In the genomic region with DNA sequence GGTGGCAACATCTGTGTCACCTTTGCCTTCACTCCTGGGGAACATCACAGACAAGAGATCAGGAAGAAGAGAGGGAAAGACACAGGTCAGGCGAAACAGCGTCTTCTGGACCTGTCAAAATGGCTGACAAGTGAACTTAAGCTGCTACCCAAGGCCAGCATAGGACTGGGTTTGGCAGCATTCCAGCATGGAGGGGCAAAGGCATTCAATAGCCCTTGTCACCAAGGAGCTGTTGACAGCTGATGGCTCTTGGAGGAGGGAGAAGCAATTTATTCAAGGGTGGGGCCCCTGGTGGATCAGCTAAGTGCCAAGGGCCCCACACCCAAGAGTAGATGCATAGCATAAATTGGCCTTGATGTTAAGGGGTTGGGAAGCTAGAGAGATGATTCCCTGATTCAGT, we compare ENCODE assay signal across 19 mouse cellular contexts. TPM values are rescaled to one million over a fixed set of nuclear protein-coding genes. Genes with fewer than 3 reads are reported as not detected.
DNase-seq lines count a peak whose midpoint lies in the region; ATAC-seq and TF ChIP-seq lines count a peak whose summit lies in the region.
"Had no signal": no experiment of that assay in that cellular context is flagged by ENCODE, and none has a peak within 500 bp of the region (broad histone marks: within the 10 kb centered on the region; RNA-seq: fewer than 3 reads in every experiment).

No protein-coding gene starts in this region.

- H3K27ac ChIP-seq in forebrain, embryonic 14.5 days (ENCODE audit: low read depth, low read length) = no peak overlapping the region
- no peak overlapping the region for H3K27ac ChIP-seq in forebrain, postnatal 0 days (ENCODE audit: low read depth, low read length)
- no peak overlapping the region for H3K27ac ChIP-seq in hindbrain, postnatal 0 days
- H3K27ac ChIP-seq in hindbrain, embryonic 11.5 days (ENCODE audit: low read depth, low read length) = no peak overlapping the region
- no peak overlapping the region for H3K27ac ChIP-seq in midbrain, embryonic 13.5 days
- H3K27ac ChIP-seq in midbrain, embryonic 16.5 days (ENCODE audit: low read length) = no peak overlapping the region
- H3K27ac ChIP-seq: stomach, embryonic 15.5 days had no signal

- no peaks in the 10 kb centered on the region for H3K27me3 ChIP-seq in forebrain, embryonic 14.5 days (replicated peaks; ENCODE audit: control insufficient read depth, insufficient read depth, low read length)
- H3K27me3 ChIP-seq in forebrain, postnatal 0 days (ENCODE audit: insufficient read depth, low read length) = no peaks in the 10 kb centered on the region
- H3K27me3 ChIP-seq in hindbrain, postnatal 0 days (ENCODE audit: insufficient read depth, low read length) = no peaks in the 10 kb centered on the region
- H3K27me3 ChIP-seq in hindbrain, embryonic 11.5 days (ENCODE audit: control insufficient read depth, insufficient read depth, low read length) = no peaks in the 10 kb centered on the region
- no peaks in the 10 kb centered on the region for H3K27me3 ChIP-seq in midbrain, embryonic 13.5 days
- H3K27me3 ChIP-seq in midbrain, embryonic 16.5 days (ENCODE audit: control insufficient read depth, insufficient read depth, low read depth, low read length) = no peaks in the 10 kb centered on the region
- H3K27me3 ChIP-seq: stomach, embryonic 15.5 days had no signal

- 46% methylated on average over 2 of the region's 2 CpGs for WGBS in forebrain, embryonic 14.5 days
- WGBS in forebrain, postnatal 0 days = 64% methylated on average over 2 of the region's 2 CpGs
- WGBS in hindbrain, postnatal 0 days = 28% methylated on average over 2 of the region's 2 CpGs
- 88% methylated on average over 2 of the region's 2 CpGs for WGBS in hindbrain, embryonic 11.5 days
- 47% methylated on average over 2 of the region's 2 CpGs for WGBS in midbrain, embryonic 13.5 days
- 65% methylated on average over 2 of the region's 2 CpGs for WGBS in midbrain, embryonic 16.5 days

- H3K4me3 ChIP-seq in forebrain, embryonic 14.5 days (ENCODE audit: low read depth, low read length) = no peak overlapping the region
- H3K4me3 ChIP-seq in forebrain, postnatal 0 days (ENCODE audit: low read depth, low read length) = no peak overlapping the region
- no peak overlapping the region for H3K4me3 ChIP-seq in hindbrain, postnatal 0 days (ENCODE audit: low read length)
- no peak overlapping the region for H3K4me3 ChIP-seq in hindbrain, embryonic 11.5 days (ENCODE audit: low read depth, low read length)
- no peak overlapping the region for H3K4me3 ChIP-seq in midbrain, embryonic 13.5 days (replicated peaks)
- H3K4me3 ChIP-seq in midbrain, embryonic 16.5 days (ENCODE audit: low read depth, low read length) = no peak overlapping the region
- H3K4me3 ChIP-seq: stomach, embryonic 15.5 days had no signal

- H3K36me3 ChIP-seq in forebrain, embryonic 14.5 days (ENCODE audit: control insufficient read depth, insufficient read depth, low read length) = no peaks in the 10 kb centered on the region
- H3K36me3 ChIP-seq in forebrain, postnatal 0 days (ENCODE audit: insufficient read depth) = no peaks in the 10 kb centered on the region
- H3K36me3 ChIP-seq in hindbrain, postnatal 0 days (ENCODE audit: insufficient read depth, low read length) = no peaks in the 10 kb centered on the region
- no peaks in the 10 kb centered on the region for H3K36me3 ChIP-seq in hindbrain, embryonic 11.5 days (ENCODE audit: control insufficient read depth, insufficient read depth, low read length)
- no peaks in the 10 kb centered on the region for H3K36me3 ChIP-seq in midbrain, embryonic 13.5 days
- no peaks in the 10 kb centered on the region for H3K36me3 ChIP-seq in midbrain, embryonic 16.5 days (ENCODE audit: control insufficient read depth, insufficient read depth, low read length)
- H3K36me3 ChIP-seq: stomach, embryonic 15.5 days had no signal

- no peak overlapping the region for H3K9ac ChIP-seq in forebrain, embryonic 14.5 days (ENCODE audit: low read length)
- H3K9ac ChIP-seq in forebrain, postnatal 0 days = no peak overlapping the region
- H3K9ac ChIP-seq in hindbrain, postnatal 0 days (replicated peaks; ENCODE audit: low read length) = no peak overlapping the region
- H3K9ac ChIP-seq in hindbrain, embryonic 11.5 days (ENCODE audit: low read depth, low read length) = no peak overlapping the region
- H3K9ac ChIP-seq in midbrain, embryonic 13.5 days (replicated peaks) = no peak overlapping the region
- no peak overlapping the region for H3K9ac ChIP-seq in midbrain, embryonic 16.5 days (ENCODE audit: low read depth, low read length)
- H3K9ac ChIP-seq: stomach, embryonic 15.5 days had no signal

- ATAC-seq in forebrain, embryonic 14.5 days = peak; percentile 55; the same call in 1 of the 2 replicates
- no peak for ATAC-seq in forebrain, postnatal 0 days
- ATAC-seq in hindbrain, postnatal 0 days = no peak
- ATAC-seq in hindbrain, embryonic 11.5 days (ENCODE audit: low FRiP score) = no peak
- ATAC-seq in midbrain, embryonic 13.5 days = 0 out of 2 replicates have a peak, but pooled peaks have one; percentile 17
- ATAC-seq in midbrain, embryonic 16.5 days = no peak

- peaks cover 4% of the 10 kb centered on the region; the same call in 1 of the 2 replicates for H3K4me1 ChIP-seq in forebrain, embryonic 14.5 days (ENCODE audit: control insufficient read depth, insufficient read depth, low read length)
- 0 out of 2 replicates have a peak, but pooled peaks cover 2% of the 10 kb centered on the region for H3K4me1 ChIP-seq in forebrain, postnatal 0 days (ENCODE audit: insufficient read depth)
- peaks cover 4% of the 10 kb centered on the region; the same call in 1 of the 2 replicates for H3K4me1 ChIP-seq in hindbrain, postnatal 0 days (ENCODE audit: insufficient read depth, low read length)
- no peaks in the 10 kb centered on the region for H3K4me1 ChIP-seq in hindbrain, embryonic 11.5 days (replicated peaks; ENCODE audit: control insufficient read depth, insufficient read depth, low read length)
- H3K4me1 ChIP-seq in midbrain, embryonic 13.5 days (replicated peaks) = peaks cover 10% of the 10 kb centered on the region
- H3K4me1 ChIP-seq in midbrain, embryonic 16.5 days (ENCODE audit: control insufficient read depth, insufficient read depth, low read length) = no peaks in the 10 kb centered on the region

- TF ChIP-seq CTCF in forebrain, postnatal 0 days (IDR thresholded peaks at IDR 0.05; ENCODE audit: low read depth) = no peak
- no peak for TF ChIP-seq CTCF in hindbrain, postnatal 0 days (IDR thresholded peaks at IDR 0.05; ENCODE audit: low read depth)

- DNase-seq in forebrain, embryonic 14.5 days (ENCODE audit: low spot score) = peak; percentile 46
- DNase-seq in forebrain, postnatal 0 days = no peak
- DNase-seq in hindbrain, postnatal 0 days (ENCODE audit: low spot score) = peak; percentile 43
- no peak for DNase-seq in hindbrain, embryonic 11.5 days (ENCODE audit: low spot score)
- no peak for DNase-seq in ovary, postnatal 36 days (ENCODE audit: low spot score)
- DNase-seq: cerebellum, adult 2 months; kidney, adult 2 months; kidney, postnatal 25 days; layer of hippocampus, adult 9-11 months; liver; spleen, adult 18-20 months; thymus, postnatal 14 days had no signal

- no peak overlapping the region for H3K4me2 ChIP-seq in forebrain, embryonic 14.5 days (ENCODE audit: low read length)
- no peak overlapping the region for H3K4me2 ChIP-seq in forebrain, postnatal 0 days (ENCODE audit: low read depth)
- H3K4me2 ChIP-seq in hindbrain, postnatal 0 days (ENCODE audit: low read depth, low read length) = no peak overlapping the region
- H3K4me2 ChIP-seq in hindbrain, embryonic 11.5 days (replicated peaks; ENCODE audit: low read depth, low read length) = no peak overlapping the region
- no peak overlapping the region for H3K4me2 ChIP-seq in midbrain, embryonic 13.5 days (replicated peaks)
- H3K4me2 ChIP-seq in midbrain, embryonic 16.5 days (ENCODE audit: low read length) = no peak overlapping the region
- H3K4me2 ChIP-seq: stomach, embryonic 15.5 days had no signal

- H3K9me3 ChIP-seq in forebrain, embryonic 14.5 days (replicated peaks; ENCODE audit: control insufficient read depth, low read length) = no peaks in the 10 kb centered on the region
- H3K9me3 ChIP-seq in forebrain, postnatal 0 days (ENCODE audit: low read length) = no peaks in the 10 kb centered on the region
- H3K9me3 ChIP-seq in hindbrain, postnatal 0 days (ENCODE audit: low read length) = no peaks in the 10 kb centered on the region
- no peaks in the 10 kb centered on the region for H3K9me3 ChIP-seq in hindbrain, embryonic 11.5 days (ENCODE audit: control insufficient read depth, low read length)
- H3K9me3 ChIP-seq in midbrain, embryonic 13.5 days = no peaks in the 10 kb centered on the region
- H3K9me3 ChIP-seq in midbrain, embryonic 16.5 days (replicated peaks; ENCODE audit: control insufficient read depth, low read length, poor library complexity, severe bottlenecking) = no peaks in the 10 kb centered on the region
- H3K9me3 ChIP-seq: stomach, embryonic 15.5 days had no signal

RNA-seq across cellular contexts. Expression of a gene that starts 10.7 kb away (rescaled TPM):
- 0.07 TPM in 1 of 2 replicates, not detected in the other for polyA plus RNA-seq in forebrain, embryonic 14.5 days (2014; fragmentation: Nextera tagmentation; extraction: Ambion mirVana)
- 0.24 TPM in 1 of 2 replicates, not detected in the other for total RNA-seq in forebrain, postnatal 0 days (2014; rRNA removed)
- not detected in 2 replicates for polyA plus RNA-seq in forebrain, postnatal 0 days (2015; fragmentation: Nextera tagmentation; extraction: Ambion mirVana)
- total RNA-seq in hindbrain, postnatal 0 days (2014; rRNA removed) = 0.14 and 0.16 TPM in 2 replicates
- 0.06 TPM in 1 of 2 replicates, not detected in the other for polyA plus RNA-seq in hindbrain, postnatal 0 days (2015; fragmentation: Nextera tagmentation; extraction: Ambion mirVana)
- 0.28 TPM in 1 of 2 replicates, not detected in the other for polyA plus RNA-seq in hindbrain, embryonic 11.5 days (2014; fragmentation: Nextera tagmentation; extraction: Ambion mirVana)
- polyA plus RNA-seq in midbrain, embryonic 13.5 days (2015; fragmentation: Nextera tagmentation; extraction: Ambion mirVana) = not detected in 2 replicates
- polyA plus RNA-seq in midbrain, embryonic 16.5 days (2015; fragmentation: Nextera tagmentation; extraction: Ambion mirVana) = 0.08 TPM in 1 of 2 replicates, not detected in the other
- total RNA-seq: gastrocnemius, adult 18-20 months; hematopoietic stem cell, adult 5-6 weeks; left cerebral cortex, postnatal 10 days had no signal
- polyA plus RNA-seq: forebrain, embryonic 11.5 days had no signal

RNA-seq across cellular contexts. Expression of a gene that starts 32.4 kb away (rescaled TPM):
- polyA plus RNA-seq in forebrain, embryonic 14.5 days (2014; fragmentation: Nextera tagmentation; extraction: Ambion mirVana) = 33.9 and 42.6 TPM in 2 replicates
- total RNA-seq in forebrain, postnatal 0 days (2014; rRNA removed) = 24.9 and 33.4 TPM in 2 replicates
- 17.5 and 34.3 TPM in 2 replicates for polyA plus RNA-seq in forebrain, postnatal 0 days (2015; fragmentation: Nextera tagmentation; extraction: Ambion mirVana)
- 23.8 and 26.7 TPM in 2 replicates for total RNA-seq in hindbrain, postnatal 0 days (2014; rRNA removed)
- 39.4 and 41.8 TPM in 2 replicates for polyA plus RNA-seq in hindbrain, postnatal 0 days (2015; fragmentation: Nextera tagmentation; extraction: Ambion mirVana)
- polyA plus RNA-seq in hindbrain, embryonic 11.5 days (2014; fragmentation: Nextera tagmentation; extraction: Ambion mirVana) = 84.4 and 85.3 TPM in 2 replicates
- polyA plus RNA-seq in midbrain, embryonic 13.5 days (2015; fragmentation: Nextera tagmentation; extraction: Ambion mirVana) = 67.1 and 72.2 TPM in 2 replicates
- 54.2 and 56.8 TPM in 2 replicates for polyA plus RNA-seq in midbrain, embryonic 16.5 days (2015; fragmentation: Nextera tagmentation; extraction: Ambion mirVana)

RNA-seq across cellular contexts. Expression of a gene that starts 38.8 kb away (rescaled TPM):
- polyA plus RNA-seq in forebrain, embryonic 14.5 days (2014; fragmentation: Nextera tagmentation; extraction: Ambion mirVana) = 13.8 and 14.0 TPM in 2 replicates
- 9.5 and 9.7 TPM in 2 replicates for total RNA-seq in forebrain, postnatal 0 days (2014; rRNA removed)
- polyA plus RNA-seq in forebrain, postnatal 0 days (2015; fragmentation: Nextera tagmentation; extraction: Ambion mirVana) = 8.2 and 11.2 TPM in 2 replicates
- 7.6 and 34.3 TPM in 2 replicates for total RNA-seq in hindbrain, postnatal 0 days (2014; rRNA removed)
- polyA plus RNA-seq in hindbrain, postnatal 0 days (2015; fragmentation: Nextera tagmentation; extraction: Ambion mirVana) = 13.4 and 17.1 TPM in 2 replicates
- polyA plus RNA-seq in hindbrain, embryonic 11.5 days (2014; fragmentation: Nextera tagmentation; extraction: Ambion mirVana) = 23.2 and 28.1 TPM in 2 replicates
- 16.0 and 16.1 TPM in 2 replicates for polyA plus RNA-seq in midbrain, embryonic 13.5 days (2015; fragmentation: Nextera tagmentation; extraction: Ambion mirVana)
- polyA plus RNA-seq in midbrain, embryonic 16.5 days (2015; fragmentation: Nextera tagmentation; extraction: Ambion mirVana) = 16.2 and 16.9 TPM in 2 replicates

Comparison
In these comparisons a context has a peak if more than half of its experiments do, and no peak if none do; other contexts are left out.
1. ATAC-seq: peak in forebrain, embryonic 14.5 days (single experiment) and midbrain, embryonic 13.5 days (single experiment); none in forebrain, postnatal 0 days (single experiment), hindbrain, postnatal 0 days (single experiment), hindbrain, embryonic 11.5 days (single experiment) and midbrain, embryonic 16.5 days (single experiment).
2. DNase-seq: peak in forebrain, embryonic 14.5 days (single experiment) and hindbrain, postnatal 0 days (single experiment); none in forebrain, postnatal 0 days (single experiment), hindbrain, embryonic 11.5 days (single experiment) and ovary, postnatal 36 days (single experiment).